Comparison of ENCODE assay signal across 28 mouse cellular contexts in genomic region chr11:23647835-23648234, GRCm38 (mm10).
"Had no signal": no experiment of that assay in that cellular context is flagged by ENCODE, and none has a peak within 500 bp of the region (broad histone marks: within the 10 kb centered on the region; RNA-seq: fewer than 3 reads in every experiment).

No protein-coding gene starts in this region.

- H3K4me1 ChIP-seq: limb, embryonic 10.5 days; limb, embryonic 12.5 days; limb, embryonic 13.5 days; limb, embryonic 15.5 days; liver, embryonic 12.5 days; liver, embryonic 13.5 days; liver, embryonic 15.5 days; lung, embryonic 15.5 days; megakaryocyte, embryonic 14.5 days; midbrain, embryonic 10.5 days; midbrain, embryonic 12.5 days; midbrain, embryonic 13.5 days; midbrain, embryonic 15.5 days; neural tube, embryonic 12.5 days had no signal

- H3K9me3 ChIP-seq: limb, embryonic 10.5 days; limb, embryonic 12.5 days; limb, embryonic 13.5 days; limb, embryonic 15.5 days; liver, embryonic 12.5 days; liver, embryonic 13.5 days; liver, embryonic 15.5 days; lung, embryonic 15.5 days; megakaryocyte, embryonic 14.5 days; midbrain, embryonic 10.5 days; midbrain, embryonic 13.5 days; midbrain, embryonic 15.5 days; neural tube, embryonic 12.5 days had no signal

- H3K27ac ChIP-seq: limb, embryonic 10.5 days; limb, embryonic 12.5 days; limb, embryonic 13.5 days; limb, embryonic 15.5 days; liver, embryonic 12.5 days; liver, embryonic 13.5 days; liver, embryonic 14.5 days; liver, embryonic 15.5 days; lung, embryonic 15.5 days; macrophage; midbrain, embryonic 10.5 days; midbrain, embryonic 12.5 days; midbrain, embryonic 13.5 days; midbrain, embryonic 15.5 days; neural tube, embryonic 12.5 days had no signal

- H3K4me3 ChIP-seq: limb, embryonic 10.5 days; limb, embryonic 12.5 days; limb, embryonic 13.5 days; limb, embryonic 15.5 days; liver, embryonic 12.5 days; liver, embryonic 13.5 days; liver, embryonic 15.5 days; lung, embryonic 15.5 days; megakaryocyte, embryonic 14.5 days; midbrain, embryonic 10.5 days; midbrain, embryonic 12.5 days; midbrain, embryonic 13.5 days; midbrain, embryonic 15.5 days; myocyte; neural tube, embryonic 12.5 days had no signal

- H3K27me3 ChIP-seq: limb, embryonic 12.5 days; limb, embryonic 13.5 days; limb, embryonic 15.5 days; liver, embryonic 12.5 days; liver, embryonic 13.5 days; liver, embryonic 15.5 days; lung, embryonic 15.5 days; megakaryocyte, embryonic 14.5 days; midbrain, embryonic 12.5 days; midbrain, embryonic 13.5 days; midbrain, embryonic 15.5 days; neural tube, embryonic 12.5 days had no signal

- DNase-seq: left cerebral cortex, postnatal 4 days; liver; liver, embryonic 13.5 days; liver, postnatal 0 days; lung, adult 18-20 months; lung, adult 2 months; lung, embryonic 14.5 days; lung, postnatal 10 days; lung, postnatal 14 days; lung, postnatal 36 days; lung, postnatal 4 days; midbrain, embryonic 14.5 days had no signal

- H3K9ac ChIP-seq: limb, embryonic 12.5 days; limb, embryonic 13.5 days; limb, embryonic 15.5 days; liver, embryonic 12.5 days; liver, embryonic 13.5 days; liver, embryonic 14.5 days; liver, embryonic 15.5 days; liver, postnatal 0 days; lung, embryonic 14.5 days; lung, embryonic 15.5 days; midbrain, embryonic 12.5 days; midbrain, embryonic 13.5 days; midbrain, embryonic 15.5 days; neural tube, embryonic 12.5 days had no signal
